Mouse (Mus musculus) lung, postnatal 36 days (tissue): ENCODE measurements at regions not wholly inside any gene's neighbourhood (a gene's known extent, or its start where the extent isn't known, plus 50 kb on each side); places are given as distances from the start of the nearest gene placed in this dataset.
A peak's percentile ranks its signal among the peaks of the same experiment; 100 is the strongest.
"Not testable (repeated sequence)": the region's sequence is repeated elsewhere in the genome, so short reads cannot be mapped to it uniquely, and the experiment has no call there.

Experiments used
- DNase-seq: peaks from one replicate; pipeline ENCODE4 v3.0.0; 2022; ENCODE audit warnings: mixed read lengths

DNA sequence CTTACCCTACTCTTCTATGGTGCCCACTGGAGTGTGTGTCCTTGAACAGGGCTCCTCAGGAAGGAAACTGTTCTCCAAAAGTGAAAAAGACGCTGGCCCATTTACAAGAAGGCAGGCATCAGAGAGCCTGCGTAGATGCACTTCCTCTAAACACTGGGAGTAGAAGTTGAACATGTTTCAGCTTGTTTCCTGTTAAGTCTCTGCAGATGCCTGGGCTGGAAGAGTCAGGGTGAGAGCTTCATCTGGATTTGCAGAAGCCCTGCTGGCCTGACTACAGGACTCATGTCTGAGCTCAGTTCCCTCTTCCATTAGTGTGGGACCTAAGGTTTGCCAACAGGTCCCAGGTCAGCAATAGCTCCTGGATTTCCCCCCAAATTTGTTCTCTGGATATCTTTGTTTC, 54.7 kb upstream of the Nlrp1b start:
- peak; percentile 1 for DNase-seq

DNA sequence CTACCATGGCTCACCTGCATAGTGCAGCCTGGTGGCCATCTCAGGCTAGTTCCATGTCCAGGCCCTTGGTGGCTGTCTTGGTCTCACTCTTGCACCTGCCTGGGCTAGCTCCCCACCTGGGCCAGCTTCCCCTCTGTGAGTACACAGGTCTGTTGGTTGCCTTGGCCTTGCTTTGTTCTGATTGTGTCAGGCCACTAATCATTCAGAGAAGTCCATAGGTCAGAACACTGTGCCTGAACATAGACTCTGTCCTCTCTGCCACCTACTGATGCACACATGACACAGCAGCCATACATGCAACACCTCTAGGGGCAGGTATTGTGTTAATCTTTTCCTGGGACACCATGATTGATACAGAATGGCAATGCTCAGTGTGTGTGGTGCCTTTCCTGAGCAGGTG, 57.7 kb upstream of the Nlrp1b start:
- not testable (repeated sequence) for DNase-seq

DNA sequence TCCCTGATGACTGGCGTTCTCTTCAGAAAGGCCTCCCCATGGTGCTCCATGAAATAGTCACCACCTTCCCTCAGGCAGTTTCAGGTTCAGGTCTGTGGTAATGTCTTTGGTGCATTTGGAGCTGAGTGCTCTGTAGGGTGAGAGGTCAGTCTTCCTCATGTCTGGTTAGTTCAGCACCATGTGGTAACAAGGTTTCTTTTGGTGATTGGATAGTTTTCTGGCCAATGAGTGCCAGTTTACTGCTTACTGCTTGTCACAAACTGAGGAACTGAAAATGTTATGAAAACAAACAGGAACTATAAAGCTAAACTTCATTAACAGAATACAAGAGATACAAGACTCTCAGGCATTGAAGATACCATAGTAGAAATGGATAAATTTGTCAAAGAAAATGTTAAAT, 59.0 kb upstream of the Nlrp1b start:
- DNase-seq: no peak

- no peak for DNase-seq
These were observed 68.9 kb upstream of the Nlrp1b start for GRCm38 (mm10) chr11:71299479-71299878.

DNA sequence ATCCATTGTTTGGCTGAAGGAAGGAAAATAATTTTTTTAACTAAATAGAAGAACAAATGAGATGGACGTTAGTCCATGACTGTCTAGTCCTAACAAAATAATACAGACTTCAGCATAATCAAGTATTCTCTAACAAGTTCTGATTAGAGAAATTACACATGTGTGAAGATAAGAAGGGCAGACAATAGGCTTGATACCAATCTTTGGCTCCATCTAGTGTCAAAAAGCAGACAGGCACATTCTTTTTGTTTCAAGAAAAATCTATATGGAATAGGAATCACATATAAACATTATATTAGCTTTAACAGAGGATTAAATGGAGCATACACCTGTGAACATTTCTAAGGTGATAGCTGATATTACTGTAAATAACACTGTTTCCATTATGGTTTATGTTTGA, 92.9 kb upstream of the Nlrp1b start:
- DNase-seq: peak; percentile 2

GRCm38 (mm10) chr11:71337428-71337827, 106.9 kb upstream of the Nlrp1b start:
- peak; percentile 0 for DNase-seq

GRCm38 (mm10) chr11:71346024-71346423, 115.5 kb upstream of the Nlrp1b start:
- DNase-seq: peak; percentile 1

- DNase-seq: no peak
These were observed 126.6 kb upstream of the Nlrp1b start for GRCm38 (mm10) chr11:71357089-71357488.

DNA sequence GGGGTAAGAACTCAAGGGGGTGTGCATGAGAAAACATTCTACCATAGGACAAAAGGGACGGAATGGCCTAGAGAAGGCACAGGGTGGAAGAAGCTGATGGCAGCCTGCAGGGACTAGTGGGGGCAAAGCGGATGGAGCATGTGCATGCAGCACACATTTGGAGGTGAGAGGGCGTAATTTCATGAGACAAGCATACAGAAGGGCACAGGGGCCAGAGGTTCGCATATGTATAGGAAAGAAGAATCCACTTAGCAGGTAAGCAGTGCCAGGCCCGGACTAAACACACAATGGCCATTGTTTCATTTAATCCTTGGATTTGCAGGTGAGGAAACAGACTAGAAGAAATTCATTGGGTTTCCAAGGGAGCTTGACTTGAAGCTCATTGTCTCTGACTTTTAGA, 130.3 kb upstream of the Nlrp1b start:
- DNase-seq: no peak

DNA sequence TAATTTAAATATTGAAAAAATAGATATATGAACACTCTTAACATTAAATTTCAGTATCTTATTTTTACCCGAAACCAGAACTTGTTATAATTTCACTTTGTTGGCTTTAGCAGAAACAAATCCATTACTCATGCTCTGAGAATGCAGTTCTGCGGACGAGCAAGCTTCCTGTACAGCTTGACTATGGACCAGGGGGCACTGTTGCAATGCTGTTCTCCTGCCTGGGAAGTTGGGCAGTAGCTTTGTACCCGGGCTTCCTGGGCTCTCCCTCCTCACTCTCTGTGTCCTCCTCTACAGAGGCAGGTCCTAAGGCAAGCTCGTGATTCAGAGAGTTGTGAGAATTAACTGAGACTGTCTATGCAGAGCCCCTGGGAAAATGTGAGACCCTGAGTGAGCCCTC, 141.3 kb upstream of the Nlrp1b start:
- DNase-seq: no peak

DNA sequence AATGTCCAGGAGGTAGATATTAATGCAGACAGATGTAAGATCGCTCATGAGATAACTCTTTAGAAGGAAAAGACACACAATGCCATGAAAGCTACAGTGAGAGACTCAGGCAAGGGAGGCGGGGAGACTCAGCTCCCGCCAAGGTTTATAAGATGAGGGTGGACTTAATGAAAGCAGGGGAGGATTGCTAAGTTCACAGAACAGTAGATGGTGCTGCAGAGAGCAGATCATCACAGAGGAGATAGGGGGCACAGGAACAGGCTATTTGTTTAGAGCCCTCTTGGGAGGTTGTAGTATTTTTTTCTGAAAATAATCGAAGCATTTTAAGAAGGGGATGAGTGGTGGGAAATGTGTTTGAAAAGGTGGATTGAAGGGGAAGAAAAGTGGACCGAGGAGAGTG, 144.6 kb upstream of the Nlrp1b start:
- no peak for DNase-seq

DNA sequence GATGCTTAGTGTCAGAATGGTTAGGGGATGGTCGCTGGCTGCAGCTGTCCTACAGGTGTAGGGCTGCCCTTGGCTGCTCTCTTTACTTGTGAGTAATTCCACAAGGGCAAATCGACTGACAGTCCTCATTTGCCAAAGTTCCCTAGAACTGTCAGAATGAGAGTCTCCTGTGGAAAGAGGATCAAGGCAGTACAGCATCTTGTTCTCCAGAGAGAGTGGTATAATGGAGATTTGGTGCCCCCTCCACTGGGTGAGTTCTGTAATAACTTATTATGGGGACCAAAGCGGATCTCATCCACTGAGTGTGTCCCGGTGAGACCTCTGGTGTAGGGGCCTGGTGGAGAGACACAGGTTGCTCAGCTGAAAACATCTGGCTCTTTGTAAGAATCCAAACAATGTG, 157.9 kb upstream of the Nlrp1b start:
- DNase-seq: no peak

- no peak for DNase-seq
These were observed 159.1 kb upstream of the Nlrp1b start for GRCm38 (mm10) chr11:71389659-71390058.

DNA sequence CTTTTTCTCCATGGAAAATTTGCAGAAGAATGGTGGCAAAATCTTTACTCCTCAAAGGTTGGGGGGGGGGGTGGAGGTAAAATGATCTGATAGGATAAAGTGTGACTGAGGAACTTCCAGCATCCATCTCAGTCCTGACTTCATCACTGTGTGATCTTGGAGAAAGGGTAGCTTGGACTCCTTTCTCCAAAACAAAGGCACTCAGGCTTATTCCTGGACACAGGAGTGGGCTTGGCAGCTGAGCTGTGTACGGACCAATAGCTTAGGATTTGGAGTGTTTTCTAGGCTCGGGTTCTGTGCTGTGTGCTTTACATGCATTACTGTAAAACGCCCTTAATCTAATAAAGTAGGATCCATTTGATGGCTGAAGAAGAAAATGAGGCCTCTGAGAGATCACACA, 159.6 kb upstream of the Nlrp1b start:
- no peak for DNase-seq

DNA sequence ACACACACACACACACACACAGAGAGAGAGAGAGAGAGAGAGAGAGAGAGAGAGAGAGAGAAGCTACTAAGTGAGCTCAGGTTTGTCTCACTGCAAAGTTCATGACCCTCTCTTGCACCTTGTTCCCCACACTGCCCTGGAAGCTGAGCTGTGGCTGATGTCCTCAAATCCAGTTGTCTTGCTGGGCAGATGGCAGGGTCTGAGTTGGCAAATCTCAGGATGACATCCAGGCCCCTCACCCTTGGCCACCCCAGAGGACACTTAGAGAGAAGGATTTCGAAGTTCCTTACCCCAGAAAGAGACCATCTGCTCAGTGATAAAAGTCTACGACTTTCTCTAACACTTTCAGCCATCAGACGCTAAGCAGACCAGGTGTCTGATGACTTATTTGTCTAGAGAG, 160.1 kb upstream of the Nlrp1b start:
- no peak for DNase-seq

DNA sequence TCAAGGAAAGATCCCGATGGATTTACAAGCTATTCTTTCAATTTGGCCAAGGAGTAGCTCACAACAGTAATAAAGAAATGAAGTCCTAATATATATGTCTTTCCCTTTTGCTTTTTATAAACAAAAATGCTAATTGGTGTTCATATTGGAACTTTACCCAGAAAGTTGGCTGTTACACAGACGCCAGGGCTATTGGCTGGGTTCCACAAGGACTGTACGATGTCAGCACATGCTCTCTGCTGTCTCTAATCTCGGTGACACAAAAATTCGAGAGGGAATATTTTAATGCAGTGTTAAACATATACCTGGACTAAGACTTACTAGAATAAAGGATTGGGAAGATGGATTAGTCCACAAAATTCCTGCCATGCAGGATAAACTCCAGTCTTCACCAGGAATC, 162.9 kb upstream of the Nlrp1b start:
- no peak for DNase-seq

DNA sequence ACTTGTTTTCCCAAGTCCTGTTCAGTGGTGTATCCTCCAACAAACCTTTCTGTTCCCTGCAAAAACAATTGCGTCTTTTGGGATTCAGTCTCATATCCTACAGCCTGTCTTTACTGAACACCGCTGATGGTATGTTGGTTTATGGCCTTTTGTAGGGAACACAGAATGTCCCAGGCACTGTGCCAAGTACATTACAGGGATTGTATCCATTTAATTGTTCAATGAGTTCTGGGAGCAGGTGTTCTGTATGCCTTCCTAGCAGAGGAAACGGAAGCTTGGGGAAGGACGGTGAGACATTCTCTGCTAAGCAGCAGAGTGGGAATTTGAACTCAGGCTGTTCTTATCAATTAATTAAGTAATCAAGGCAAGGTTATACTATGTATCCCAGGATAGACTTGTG, 164.5 kb upstream of the Nlrp1b start:
- DNase-seq: no peak

- no peak for DNase-seq
These were observed 165.1 kb upstream of the Nlrp1b start for GRCm38 (mm10) chr11:71395631-71396030.

DNA sequence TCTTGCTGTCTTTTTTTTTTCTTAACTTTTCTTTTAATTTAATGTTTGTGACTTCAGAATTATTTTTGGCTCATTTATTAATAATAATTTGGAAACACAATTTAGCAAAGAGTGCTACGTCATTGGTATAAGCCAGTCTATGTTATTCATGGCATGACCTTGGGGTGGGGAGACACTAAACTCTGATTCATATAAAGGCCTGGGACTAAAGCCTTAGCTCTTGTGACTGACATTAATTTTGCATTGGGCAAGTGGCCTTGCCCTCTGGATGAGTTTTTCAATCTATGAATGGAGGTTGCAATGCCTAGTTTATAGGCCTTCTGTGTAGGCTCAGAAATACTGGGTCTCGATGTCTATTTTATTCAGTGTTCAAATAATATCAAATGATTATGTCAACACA, 169.8 kb upstream of the Nlrp1b start:
- DNase-seq: no peak

DNA sequence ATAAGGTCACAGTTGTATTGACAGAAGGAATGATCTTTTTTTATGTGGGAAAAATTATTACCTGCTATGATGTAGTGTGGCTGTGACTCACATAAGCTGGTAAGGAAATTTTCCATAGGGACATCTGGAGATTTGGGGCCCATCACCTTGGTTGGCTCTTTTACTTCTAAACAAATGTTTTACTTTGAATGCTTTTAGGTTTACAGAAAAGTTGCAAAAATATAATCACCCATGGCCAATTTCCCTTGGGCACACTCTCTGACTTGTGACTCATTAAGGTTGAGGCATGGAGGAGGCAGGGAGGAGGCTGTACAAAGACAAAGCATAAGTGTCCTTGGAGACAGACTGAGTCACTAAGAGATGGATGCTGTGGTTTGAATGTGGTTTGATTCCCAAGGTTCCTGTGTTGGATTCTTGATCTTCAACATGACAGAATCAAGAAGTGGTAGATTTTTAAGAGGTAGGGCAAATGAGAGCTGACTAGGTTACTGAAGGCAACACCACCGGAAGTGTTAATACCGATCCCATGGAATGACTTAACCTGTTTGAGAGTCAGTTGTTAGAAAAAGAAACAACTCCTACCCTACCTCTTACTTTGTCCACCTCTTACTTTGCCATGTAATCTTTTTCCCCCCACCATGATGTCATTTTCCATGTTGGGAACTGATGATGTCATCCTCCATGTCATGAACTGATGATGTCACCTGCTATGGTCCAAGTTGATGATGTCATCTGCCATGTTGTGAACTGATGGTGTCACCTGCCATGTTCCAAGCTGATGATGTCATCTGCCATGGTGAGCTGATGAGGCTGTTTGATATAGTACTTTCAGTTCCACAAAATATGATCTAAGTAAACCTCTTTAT, 171.1 kb upstream of the Nlrp1b start:
- DNase-seq: no peak

GRCm38 (mm10) chr11:71404361-71404760, 173.8 kb upstream of the Nlrp1b start:
- no peak for DNase-seq

GRCm38 (mm10) chr11:71407043-71407442, 176.5 kb upstream of the Nlrp1b start:
- no peak for DNase-seq

DNA sequence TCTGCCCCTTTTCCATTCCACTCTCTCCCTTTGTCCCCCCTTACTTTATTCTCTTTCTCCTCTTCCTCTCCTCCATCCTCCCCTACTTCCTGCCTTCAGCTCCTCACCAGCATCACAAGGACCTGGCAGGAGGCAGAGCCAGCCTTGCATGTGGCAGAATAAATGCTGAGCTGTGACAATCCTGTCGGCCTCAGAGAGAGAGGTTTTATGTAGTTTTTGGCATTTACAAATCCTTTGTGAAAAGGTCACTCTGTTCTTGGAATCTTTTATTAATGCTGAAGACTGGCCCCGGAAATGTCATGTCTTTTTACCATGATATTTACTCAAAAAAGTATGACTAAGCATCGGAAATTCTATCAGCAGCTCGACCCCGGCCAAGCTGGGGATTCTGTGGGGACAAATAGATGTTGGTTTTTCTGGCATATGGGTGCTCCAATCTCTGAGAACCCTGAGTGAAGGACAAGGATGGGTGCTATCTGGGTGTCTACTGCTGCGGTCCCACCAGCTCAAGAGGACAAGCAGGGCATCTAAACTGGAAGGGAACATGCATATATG, 178.8 kb upstream of the Nlrp1b start:
- DNase-seq: no peak

DNA sequence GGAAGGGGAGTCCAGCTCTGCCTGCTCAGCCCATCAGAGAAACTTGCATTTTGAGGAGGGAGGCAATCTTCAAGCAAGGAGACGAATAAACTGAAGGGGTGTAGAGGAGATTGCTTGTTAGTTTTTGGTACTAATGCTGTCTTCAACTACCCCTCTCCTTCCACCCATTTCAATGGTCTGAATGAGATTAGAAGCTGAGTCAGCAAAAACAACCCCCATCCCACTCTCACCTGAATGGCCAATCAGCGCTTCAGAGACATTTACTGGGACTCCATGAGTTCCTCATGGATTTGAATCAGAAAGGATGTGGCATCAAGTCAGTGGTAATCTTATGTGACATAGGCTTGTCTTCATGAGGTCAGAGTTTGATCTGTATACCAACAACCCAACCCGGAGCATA, 180.0 kb upstream of the Nlrp1b start:
- no peak for DNase-seq

GRCm38 (mm10) chr11:71411958-71412357, 181.4 kb upstream of the Nlrp1b start:
- no peak for DNase-seq
